Mouse (Mus musculus) R1 (cell line): ENCODE measurements around the gene Kctd13.

ENCODE experiments used
- DNase-seq: peaks from one replicate; pipeline ENCODE4 v3.0.0-alpha.2; 2018; ENCODE audit warnings: low read depth, low spot score

Gene Kctd13

DNA sequence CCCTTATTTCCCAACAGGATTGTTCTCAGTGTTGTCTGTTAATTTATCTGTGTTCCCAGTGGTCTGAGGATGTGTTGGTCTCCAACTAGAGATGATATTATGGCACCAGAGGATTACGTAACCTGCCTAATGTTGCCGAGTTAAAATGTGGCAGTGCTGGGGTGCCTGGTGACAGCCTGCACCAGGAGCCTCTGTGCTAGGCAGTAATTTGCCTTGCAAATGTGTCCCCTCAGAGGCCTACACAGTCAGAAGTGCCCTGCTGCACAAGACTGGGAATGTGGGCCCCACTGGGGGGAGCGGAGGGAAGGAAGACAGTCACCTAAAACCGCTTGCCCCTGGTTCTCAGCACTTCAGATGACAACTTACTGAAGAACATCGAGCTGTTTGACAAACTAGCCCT, 13.1 kb downstream of the Kctd13 start:
- peak; percentile 30 for DNase-seq

- DNase-seq = peak; percentile 71
These were observed 17.9 kb downstream of the Kctd13 start for GRCm38 (mm10) chr7:126946530-126946929.

DNA sequence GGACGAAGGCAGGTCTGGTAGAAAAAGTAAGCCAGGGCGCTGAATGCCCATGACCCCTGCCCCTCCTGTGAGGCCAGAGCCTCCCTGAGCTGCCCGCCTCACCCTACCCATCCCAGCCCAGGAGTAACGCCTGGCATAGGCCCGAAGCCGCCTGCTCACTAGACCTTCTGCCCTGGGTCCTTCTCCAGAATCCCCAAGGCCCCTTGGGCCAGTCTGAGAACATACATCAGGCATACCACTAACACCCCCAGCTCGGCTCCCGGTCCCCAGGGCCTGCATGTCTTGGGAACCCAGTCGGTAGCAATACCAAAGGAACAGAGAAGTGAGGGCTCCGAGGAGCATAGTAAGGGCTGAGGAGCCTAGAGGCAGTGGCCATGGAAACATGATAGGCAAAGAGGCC, 19.9 kb downstream of the Kctd13 start:
- no peak for DNase-seq

DNA sequence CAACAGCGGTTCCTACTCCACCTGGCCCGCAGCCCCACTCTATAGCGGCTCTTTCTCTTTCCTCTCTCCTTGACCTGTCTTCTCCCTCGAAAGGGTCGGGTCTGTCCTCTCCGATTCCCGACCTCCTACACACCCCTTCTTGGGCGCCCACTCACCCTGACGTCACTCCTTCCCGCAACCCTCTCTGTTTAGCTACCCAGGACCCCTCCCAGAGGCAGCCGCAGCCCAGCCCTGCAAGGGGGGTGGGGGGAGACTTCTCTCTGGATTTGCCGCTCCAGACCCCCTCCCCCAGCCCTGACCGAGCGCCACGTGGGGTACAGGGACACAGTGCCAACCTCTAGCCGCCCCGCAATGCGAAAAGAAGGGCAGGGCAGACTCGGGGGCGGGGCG, 20.7 kb downstream of the Kctd13 start, which contains the start of gene Asphd1:
TSS of gene Asphd1 (minus strand) at position 180 of the 390 bp plus-strand sequence.
- DNase-seq = no peak

- DNase-seq = peak; percentile 91
These were observed 21.3 kb downstream of the Kctd13 start, which contains the start of gene Sez6l2 for GRCm38 (mm10) chr7:126949793-126950646. Gene Sez6l2, plus strand, starts transcription at chr7:126950563.

DNA sequence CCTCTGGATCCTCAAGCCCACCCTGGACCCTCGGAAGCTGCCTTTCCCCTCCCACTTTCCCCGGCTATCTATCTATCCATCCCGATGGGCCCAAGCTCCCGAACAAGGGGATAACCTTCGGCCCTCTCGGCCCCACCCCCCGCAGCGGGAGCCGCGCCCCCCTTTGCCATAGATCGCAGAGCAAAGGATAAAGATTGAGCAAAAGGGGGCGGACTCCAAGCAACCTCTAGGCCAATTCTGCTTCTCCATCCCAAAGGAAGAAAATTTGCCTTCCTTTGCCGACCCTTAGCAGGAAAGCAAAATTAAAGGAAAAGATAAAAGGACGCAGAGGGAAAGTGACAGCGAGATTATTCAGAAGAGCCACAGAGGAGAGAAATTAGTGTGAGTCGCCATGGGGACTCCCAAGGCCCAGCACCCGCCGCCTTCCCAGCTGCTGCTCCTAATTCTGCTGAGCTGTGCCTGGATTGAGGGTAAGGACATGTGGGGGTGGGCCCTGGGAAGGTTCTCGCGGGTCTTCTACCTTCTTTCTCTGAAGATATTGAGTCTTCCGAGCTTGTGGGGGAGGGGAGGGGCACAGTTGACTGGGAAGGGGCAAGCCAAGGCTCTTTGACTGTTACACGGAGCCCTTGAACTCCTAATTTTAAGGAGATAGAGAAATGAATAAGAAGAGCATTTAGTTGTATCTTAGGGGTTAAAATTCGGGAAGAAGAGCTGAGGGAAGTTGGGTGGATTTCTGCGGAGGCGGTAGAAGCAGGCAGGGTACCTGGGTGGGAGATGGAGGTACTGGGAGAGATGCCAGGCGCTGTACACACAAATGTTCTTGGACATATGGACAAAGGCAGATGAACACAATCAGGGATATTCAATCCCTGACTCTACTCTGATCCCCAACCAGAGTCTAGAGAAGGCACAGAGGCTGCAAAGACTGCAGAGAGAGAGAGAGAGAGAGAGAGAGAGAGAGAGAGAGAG, 22.3 kb downstream of the Kctd13 start:
- no peak for DNase-seq

DNA sequence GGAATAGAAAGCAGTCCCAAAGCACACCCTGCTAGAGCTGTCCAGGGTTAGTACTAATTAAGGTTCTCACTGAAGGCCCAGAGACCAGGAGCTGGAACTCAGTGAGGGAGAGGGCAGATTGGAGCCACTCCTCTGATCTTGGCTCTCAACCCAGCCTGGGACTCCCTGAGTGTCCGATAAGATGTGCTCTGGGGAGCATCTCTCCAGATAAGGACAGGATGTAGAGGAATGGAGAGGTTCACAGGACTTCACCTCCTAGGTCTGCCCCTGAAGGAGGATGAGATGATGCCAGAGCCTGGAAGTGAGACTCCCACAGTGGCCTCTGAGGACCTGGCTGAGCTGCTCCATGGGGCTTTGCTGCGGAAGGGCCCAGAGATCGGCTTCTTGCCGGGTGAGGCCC, 23.1 kb downstream of the Kctd13 start:
- DNase-seq = no peak

GRCm38 (mm10) chr7:126952646-126953045, 24.0 kb downstream of the Kctd13 start:
- peak; percentile 16 for DNase-seq

GRCm38 (mm10) chr7:126955125-126955524, 26.4 kb downstream of the Kctd13 start:
- no peak for DNase-seq

- DNase-seq = peak; percentile 16
These were observed 31.1 kb downstream of the Kctd13 start for GRCm38 (mm10) chr7:126959780-126960179.

DNA sequence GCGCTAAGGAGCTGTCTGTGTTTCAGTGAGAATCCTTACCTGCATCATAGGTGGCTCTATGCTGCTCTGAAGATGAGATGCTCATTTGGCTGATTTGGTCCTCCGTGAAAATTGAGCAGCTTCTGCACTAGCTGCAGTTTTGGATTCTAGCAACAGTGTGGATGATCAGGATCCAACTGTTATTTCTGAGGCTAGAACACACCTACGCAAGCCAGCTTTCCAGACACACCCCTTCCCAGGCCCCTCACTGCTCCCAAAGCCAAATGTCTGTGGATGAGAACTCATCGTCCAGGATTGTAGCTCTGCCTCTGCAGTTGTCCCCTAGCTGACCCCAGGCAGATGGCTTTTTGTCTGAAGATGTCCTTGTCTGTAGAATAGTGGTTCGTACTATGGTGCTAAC, 32.4 kb downstream of the Kctd13 start:
- DNase-seq = no peak

- no peak for DNase-seq
These were observed 33.3 kb downstream of the Kctd13 start for GRCm38 (mm10) chr7:126961965-126962364.

- DNase-seq = peak; percentile 62
These were observed 35.0 kb downstream of the Kctd13 start for GRCm38 (mm10) chr7:126963548-126964286.

- DNase-seq = no peak
These were observed 36.9 kb downstream of the Kctd13 start for GRCm38 (mm10) chr7:126965568-126965967.

DNA sequence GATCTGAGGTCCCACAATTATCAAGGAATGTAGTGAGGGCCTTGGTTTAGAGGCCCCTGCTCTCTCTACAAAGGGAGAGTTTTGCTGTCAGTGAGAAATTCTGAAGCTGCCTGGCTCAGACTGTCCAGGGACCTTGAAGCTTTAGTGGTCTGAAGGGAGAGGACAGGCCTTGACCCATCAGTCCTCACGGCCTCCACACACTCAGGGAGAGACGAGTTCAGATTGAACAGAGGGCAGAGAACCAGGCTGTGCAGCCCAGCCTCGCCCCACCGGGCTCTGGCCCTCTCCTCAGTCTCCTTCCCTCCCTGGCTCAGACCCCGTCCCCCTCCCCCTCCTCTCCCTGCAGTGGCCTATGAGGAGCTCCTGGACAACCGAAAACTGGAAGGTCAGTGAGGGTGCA, 38.7 kb downstream of the Kctd13 start:
- DNase-seq = no peak

DNA sequence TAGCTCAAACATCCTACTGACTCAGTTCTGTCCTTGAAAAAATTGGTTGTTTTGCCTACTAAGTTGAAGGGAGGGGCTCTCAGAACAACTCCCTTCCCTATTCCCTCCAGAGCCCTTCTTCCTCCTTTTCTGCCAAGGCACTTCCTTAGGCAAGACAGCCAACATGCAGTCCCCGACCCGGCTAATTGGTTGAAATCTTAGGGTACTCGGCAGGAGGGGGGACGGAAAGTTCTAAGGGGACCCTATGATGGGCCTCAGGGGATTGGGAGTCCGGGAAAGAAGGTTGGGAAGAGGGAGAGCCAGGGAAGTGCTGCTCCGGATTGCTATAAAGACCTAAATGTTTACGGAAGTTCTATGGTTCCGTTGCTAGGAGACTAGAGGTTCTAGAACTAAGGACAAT, 46.8 kb downstream of the Kctd13 start:
- no peak for DNase-seq

- DNase-seq = no peak
These were observed 47.0 kb downstream of the Kctd13 start, which contains the start of gene Cdipt for GRCm38 (mm10) chr7:126975893-126975949. Gene Cdipt, plus strand, starts transcription at chr7:126975914.

DNA sequence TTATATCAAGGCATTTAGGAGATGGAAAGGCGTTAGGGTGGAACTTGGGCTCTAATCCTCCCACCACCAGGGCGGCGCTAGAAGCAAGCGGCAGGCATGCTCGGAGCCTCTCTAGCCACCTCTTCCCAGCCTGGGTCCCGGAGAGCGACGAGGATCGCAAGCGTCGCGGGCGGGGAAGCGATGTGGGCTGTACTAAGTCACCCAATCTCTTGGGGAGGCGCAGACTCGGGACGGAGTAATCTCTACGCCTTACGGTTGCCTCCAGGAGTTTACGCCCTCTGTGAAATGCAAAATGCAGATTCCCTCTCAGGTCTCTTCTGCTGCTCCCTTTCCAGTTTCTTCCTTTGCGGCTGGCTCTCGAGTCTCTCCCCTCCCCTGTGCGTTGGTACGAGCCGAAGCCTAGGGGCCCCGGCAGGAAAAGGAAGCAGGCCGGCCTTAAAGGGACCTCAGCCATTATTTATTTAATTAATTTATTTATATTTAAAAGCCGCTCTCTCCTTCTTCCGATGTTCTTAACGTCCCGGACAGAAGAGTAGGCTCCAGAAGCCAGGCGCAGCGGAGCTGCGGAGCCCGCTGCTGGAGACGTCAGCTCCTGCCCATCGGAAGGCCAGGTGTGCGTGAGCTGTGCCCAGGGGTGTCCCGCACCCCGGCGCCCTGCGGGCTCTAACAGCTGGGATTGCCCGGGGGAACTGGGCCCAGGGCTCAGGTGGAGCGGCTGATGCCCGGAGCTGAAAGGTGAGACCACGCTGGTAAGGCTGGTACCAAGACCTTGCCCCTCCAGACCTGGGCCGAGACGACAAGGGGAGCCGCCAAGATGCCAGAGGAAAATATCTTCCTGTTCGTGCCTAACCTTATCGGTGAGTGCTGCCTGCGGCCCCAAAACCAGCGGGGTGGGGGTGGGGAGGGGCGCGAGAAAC, 47.5 kb downstream of the Kctd13 start, which contains the start of gene Cdiptos:
TSS of gene Cdiptos (minus strand) at position 149 of the 917 bp plus-strand sequence.
- DNase-seq = peak; percentile 99

DNA sequence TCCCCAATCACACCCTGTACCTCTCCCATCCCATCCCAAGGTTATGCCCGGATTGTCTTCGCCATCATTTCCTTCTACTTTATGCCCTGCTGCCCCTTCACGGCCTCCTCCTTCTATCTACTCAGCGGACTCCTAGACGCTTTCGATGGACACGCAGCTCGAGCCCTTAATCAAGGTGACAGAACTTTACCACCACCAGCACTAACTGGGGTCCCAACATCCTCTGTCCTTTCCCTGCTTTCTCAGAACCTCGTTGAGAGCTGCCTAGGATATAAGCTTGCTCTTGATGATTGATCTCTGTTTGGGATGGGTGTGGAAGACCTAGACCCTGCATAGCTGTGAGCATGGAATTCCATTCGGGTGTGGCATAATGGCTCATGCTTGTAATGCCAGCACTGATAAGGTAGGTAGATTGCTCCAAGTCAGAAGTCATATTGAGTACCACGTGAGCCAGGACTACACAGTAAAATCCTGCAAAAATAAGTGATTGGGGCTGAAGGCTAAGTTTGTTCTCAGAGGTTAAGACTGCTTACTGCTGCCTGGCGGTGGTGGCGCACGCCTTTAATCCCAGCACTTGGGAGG, 48.3 kb downstream of the Kctd13 start:
- peak; percentile 68 for DNase-seq

DNA sequence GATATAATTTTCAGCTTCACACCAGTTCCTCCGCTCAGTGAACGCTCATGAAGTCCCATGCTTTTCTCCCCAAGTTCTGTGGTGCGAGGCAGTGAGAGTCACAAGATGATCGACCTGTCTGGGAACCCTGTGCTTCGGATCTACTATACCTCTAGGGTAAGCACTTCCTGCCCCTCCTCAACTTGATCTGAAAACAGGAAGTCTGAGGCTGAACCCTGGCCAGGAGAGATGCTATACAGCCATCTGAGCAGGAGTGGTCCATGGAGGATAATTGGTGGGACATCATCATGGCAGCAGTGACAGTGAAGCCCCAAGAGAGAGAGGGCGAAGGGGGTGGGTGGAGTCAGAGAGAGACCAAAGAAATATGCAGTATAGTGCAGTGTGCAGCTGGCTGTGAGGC, 50.2 kb downstream of the Kctd13 start:
- no peak for DNase-seq

- no peak for DNase-seq
These were observed 52.9 kb downstream of the Kctd13 start for GRCm38 (mm10) chr7:126981601-126982000.
